Mouse (Mus musculus) MEL (cell line): Measurements from ENCODE around the gene Wdr70. TPM values are rescaled to one million over a fixed set of nuclear protein-coding genes. Genes with fewer than 3 reads are reported as not detected.

Experiments used
- DNase-seq: peaks from one replicate; pipeline ENCODE4 v3.0.0; 2011; ENCODE audit warnings: low read depth, low spot score
- H3K27ac ChIP-seq: 2 replicates; pipeline ENCODE4 v1.5.1; 2012; ENCODE audit warnings: low read depth, mild to moderate bottlenecking, control low read depth, low read length, moderate library complexity; ENCODE audit not compliant: control insufficient read depth
- H3K27me3 ChIP-seq, 2 experiments: fragments of 150-350 bp in 1 of 2; sonication (generic) in 1 of 2; 2 replicates each; pipeline ENCODE4 v1.6.1; 2012; ENCODE audit warnings: low read length in 2 of 2, mild to moderate bottlenecking in 2 of 2, improper control_type of control experiment in 1 of 2, moderate library complexity in 1 of 2; ENCODE audit not compliant: insufficient read depth in 2 of 2, control insufficient read depth in 1 of 2
- H3K36me3 ChIP-seq, 2 experiments: 2 replicates each; pipeline ENCODE4 v1.6.1; 2012 to 2014; ENCODE audit warnings: low read length in 2 of 2, improper control_type of control experiment in 1 of 2, inconsistent platforms in 1 of 2, mild to moderate bottlenecking in 1 of 2; ENCODE audit not compliant: insufficient read depth in 2 of 2, control insufficient read depth in 1 of 2
- H3K4me1 ChIP-seq, 2 experiments: fragments of 150-350 bp in 1 of 2; sonication (generic) in 1 of 2; 2 replicates each; pipeline ENCODE4 v1.6.1; 2012; ENCODE audit warnings: low read length in 2 of 2, improper control_type of control experiment in 1 of 2, mild to moderate bottlenecking in 1 of 2; ENCODE audit not compliant: insufficient read depth in 2 of 2, control insufficient read depth in 1 of 2
- H3K4me3 ChIP-seq, 2 experiments: fragments of 150-350 bp in 1 of 2; sonication (generic) in 1 of 2; 2 replicates each; pipeline ENCODE4 v1.5.1; 2012; ENCODE audit warnings: low read depth in 2 of 2, low read length in 2 of 2, mild to moderate bottlenecking in 2 of 2, moderate library complexity in 2 of 2, control low read depth in 1 of 2, improper control_type of control experiment in 1 of 2; ENCODE audit not compliant: control insufficient read depth in 1 of 2, insufficient read depth in 1 of 2
- H3K79me2 ChIP-seq: 2 replicates; pipeline ENCODE4 v1.6.1; 2012; ENCODE audit warnings: mild to moderate bottlenecking, low read length, moderate library complexity; ENCODE audit not compliant: control insufficient read depth, poor library complexity, insufficient read depth
- H3K9ac ChIP-seq: 2 replicates; pipeline ENCODE4 v1.6.1; 2012; ENCODE audit warnings: low read depth, mild to moderate bottlenecking, control low read depth, low read length, moderate library complexity; ENCODE audit not compliant: control insufficient read depth, poor library complexity, severe bottlenecking
- H3K9me3 ChIP-seq: fragments of 150-350 bp; sonication (generic); replicated peaks from 2 replicates; pipeline ENCODE4 v1.6.1; 2012; ENCODE audit warnings: mild to moderate bottlenecking, low read length, improper control_type of control experiment, moderate library complexity; ENCODE audit not compliant: insufficient read depth
- BHLHE40 ChIP-seq: IDR thresholded peaks from 2 replicates; pipeline ENCODE4 v1.6.1; 2012; ENCODE audit warnings: low read depth, mild to moderate bottlenecking, inconsistent platforms, low read length, improper control_type of control experiment, borderline replicate concordance
- CHD1 ChIP-seq: IDR thresholded peaks from 2 replicates; pipeline ENCODE4 v1.6.1; 2012; ENCODE audit warnings: low read depth, mild to moderate bottlenecking, inconsistent platforms, low read length, improper control_type of control experiment
- CHD2 ChIP-seq: IDR thresholded peaks from 2 replicates; pipeline ENCODE4 v1.6.1; 2011; ENCODE audit warnings: low read length, improper control_type of control experiment
- CTCF ChIP-seq, 3 experiments: IDR thresholded peaks in 2 of 3; conservative IDR thresholded peaks in 1 of 3; 2 replicates each; pipeline ENCODE4 v1.5.1; 2011 to 2012; ENCODE audit warnings: low read length in 3 of 3, low read depth in 2 of 3, mild to moderate bottlenecking in 2 of 3, improper control_type of control experiment in 1 of 3, inconsistent platforms in 1 of 3, mixed read lengths in 1 of 3, moderate library complexity in 1 of 3; ENCODE audit not compliant: control insufficient read depth in 1 of 3, insufficient read depth in 1 of 3, poor library complexity in 1 of 3, severe bottlenecking in 1 of 3
- EP300 ChIP-seq, 2 experiments: IDR thresholded peaks; 2 replicates each; pipeline ENCODE4 v1.6.1; 2011; ENCODE audit warnings: improper control_type of control experiment in 2 of 2, low read length in 2 of 2, low read depth in 1 of 2, mild to moderate bottlenecking in 1 of 2
- GATA1 ChIP-seq: IDR thresholded peaks from 2 replicates; pipeline ENCODE4 v1.6.1; 2011; ENCODE audit warnings: low read depth, low read length, improper control_type of control experiment
- HCFC1 ChIP-seq: IDR thresholded peaks from 2 replicates; pipeline ENCODE4 v1.6.1; 2012; ENCODE audit warnings: low read depth, mild to moderate bottlenecking, inconsistent platforms, low read length, improper control_type of control experiment, moderate library complexity
- MAFK ChIP-seq: IDR thresholded peaks from 2 replicates; pipeline ENCODE4 v1.6.1; 2011; ENCODE audit warnings: low read depth, mild to moderate bottlenecking, low read length, improper control_type of control experiment, borderline replicate concordance
- MXI1 ChIP-seq: IDR thresholded peaks from 2 replicates; pipeline ENCODE4 v1.6.1; 2011; ENCODE audit warnings: mild to moderate bottlenecking, low read depth, low read length, improper control_type of control experiment
- MYB ChIP-seq: IDR thresholded peaks from 2 replicates; pipeline ENCODE4 v1.6.1; 2011; ENCODE audit warnings: mild to moderate bottlenecking, low read depth, low read length, improper control_type of control experiment
- MYC ChIP-seq: IDR thresholded peaks from 2 replicates; pipeline ENCODE4 v1.6.1; 2011; ENCODE audit warnings: low read depth, mild to moderate bottlenecking, low read length, improper control_type of control experiment, moderate library complexity
- POLR2AphosphoS2 ChIP-seq: IDR thresholded peaks from 2 replicates; pipeline ENCODE4 v1.6.1; 2011; ENCODE audit warnings: low read length, improper control_type of control experiment
- POLR2AphosphoS5 ChIP-seq: IDR thresholded peaks from 2 replicates; pipeline ENCODE4 v1.6.1; 2012; ENCODE audit warnings: low read depth, borderline replicate concordance, mild to moderate bottlenecking, inconsistent platforms, low read length, moderate library complexity, mixed read lengths
- RAD21 ChIP-seq: IDR thresholded peaks from 2 replicates; pipeline ENCODE4 v1.6.1; 2011; ENCODE audit warnings: mild to moderate bottlenecking, low read depth, low read length, improper control_type of control experiment
- RCOR1 ChIP-seq: IDR thresholded peaks from 2 replicates; pipeline ENCODE4 v1.6.1; 2012; ENCODE audit warnings: low read depth, mild to moderate bottlenecking, inconsistent platforms, low read length, improper control_type of control experiment
- TAL1 ChIP-seq: IDR thresholded peaks from 2 replicates; pipeline ENCODE4 v1.6.1; 2012; ENCODE audit warnings: mild to moderate bottlenecking, inconsistent platforms, low read length, moderate library complexity, mixed read lengths
- TBP ChIP-seq: IDR thresholded peaks from 2 replicates; pipeline ENCODE4 v1.8.0; 2011; ENCODE audit warnings: low read depth, low read length, improper control_type of control experiment
- UBTF ChIP-seq: IDR thresholded peaks from 2 replicates; pipeline ENCODE4 v1.6.1; 2012; ENCODE audit warnings: low read depth, mild to moderate bottlenecking, inconsistent platforms, low read length, improper control_type of control experiment, moderate library complexity, borderline replicate concordance; ENCODE audit not compliant: insufficient read depth
- USF1 ChIP-seq: IDR thresholded peaks from 2 replicates; pipeline ENCODE4 v1.6.1; 2014; ENCODE audit warnings: low read depth, mild to moderate bottlenecking, inconsistent platforms, low read length, improper control_type of control experiment, moderate library complexity
- ZC3H11A ChIP-seq: IDR thresholded peaks from 2 replicates; pipeline ENCODE4 v1.6.1; 2012; ENCODE audit warnings: low read depth, mild to moderate bottlenecking, inconsistent platforms, low read length, improper control_type of control experiment
- ZNF384 ChIP-seq: IDR thresholded peaks from 2 replicates; pipeline ENCODE4 v1.6.1; 2012; ENCODE audit warnings: low read depth, mild to moderate bottlenecking, inconsistent platforms, low read length, improper control_type of control experiment
- polyA plus RNA-seq, 2 experiments: library from polyadenylated mRNA; stranded (reverse) in 1 of 2; unstranded in 1 of 2; fragments of >175 nt in 1 of 2; fragments of >200 nt in 1 of 2; gene quantifications; 2 replicates each; pipeline versions ENCODE4 v1.2.1 to v1.2.4; 2012; ENCODE audit warnings: low replicate concordance in 2 of 2, low read depth in 1 of 2; ENCODE audit not compliant: insufficient read length in 2 of 2, insufficient read depth in 1 of 2, missing spikeins in 1 of 2
- total RNA-seq: library from RNA; depleted of rRNA; stranded (reverse); fragments of 300-350 nt; gene quantifications from 2 replicates; pipeline ENCODE4 v1.2.3, GENCODE M21; 2012

The Wdr70 gene
- total and polyA plus RNA-seq, 3 experiments, result 40.7 to 48.8 TPM; not detected in 1

DNA sequence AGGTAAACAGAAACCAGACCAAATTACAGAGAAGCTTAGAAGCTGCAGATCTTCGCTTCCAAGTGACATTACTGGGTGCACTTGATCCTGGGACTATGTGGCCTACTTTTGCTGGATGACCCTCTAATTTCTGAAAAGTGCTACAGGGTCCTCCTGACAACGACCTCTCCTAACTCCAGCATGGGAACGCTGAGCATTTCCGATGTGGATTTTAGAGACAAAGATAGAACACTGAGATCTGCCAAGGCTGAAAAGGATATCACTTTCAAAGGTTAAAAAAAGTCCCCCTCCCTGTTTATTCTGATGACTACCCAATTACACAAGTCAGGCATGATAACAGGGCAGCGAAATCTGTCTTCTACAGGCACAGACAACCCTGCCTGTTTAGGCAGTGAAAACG, 105.3 kb downstream of the Wdr70 start:
- H3K36me3 ChIP-seq, result peaks cover 0 to 19% of the 10 kb centered on the region in 2 experiments; a peak in 2 of 4 replicates
- TF ChIP-seq CHD1, result no peak
- TF ChIP-seq HCFC1, result no peak
- no peak for TF ChIP-seq TBP
- TF ChIP-seq ZNF384, result no peak
- TF ChIP-seq POLR2AphosphoS5, result no peak
- TF ChIP-seq MXI1, result no peak
- no peak for TF ChIP-seq MAFK
- no peak for TF ChIP-seq USF1
- TF ChIP-seq RAD21, result no peak
- no peak for TF ChIP-seq CTCF (IDR thresholded peaks at IDR 0.05 in 2 of 3, conservative IDR thresholded peaks at IDR 0.05 in 1 of 3; ENCODE audit: control insufficient read depth in 1 of 3, insufficient read depth in 1 of 3, low read depth in 2 of 3, low read length in 3 of 3, poor library complexity in 1 of 3, severe bottlenecking in 1 of 3)
- TF ChIP-seq GATA1, result no peak
- no peak for TF ChIP-seq MYC
- no peak for TF ChIP-seq TAL1
- no peak overlapping the region for H3K4me3 ChIP-seq
- H3K79me2 ChIP-seq, result no peaks in the 10 kb centered on the region
- no peak overlapping the region for H3K27ac ChIP-seq
- H3K9me3 ChIP-seq, result no peaks in the 10 kb centered on the region
- H3K9ac ChIP-seq, result no peak overlapping the region
- H3K27me3 ChIP-seq, result no peaks in the 10 kb centered on the region
- no peak for DNase-seq
- peaks cover 7 to 14% of the 10 kb centered on the region in 2 experiments; a peak in 3 of 4 replicates for H3K4me1 ChIP-seq

DNA sequence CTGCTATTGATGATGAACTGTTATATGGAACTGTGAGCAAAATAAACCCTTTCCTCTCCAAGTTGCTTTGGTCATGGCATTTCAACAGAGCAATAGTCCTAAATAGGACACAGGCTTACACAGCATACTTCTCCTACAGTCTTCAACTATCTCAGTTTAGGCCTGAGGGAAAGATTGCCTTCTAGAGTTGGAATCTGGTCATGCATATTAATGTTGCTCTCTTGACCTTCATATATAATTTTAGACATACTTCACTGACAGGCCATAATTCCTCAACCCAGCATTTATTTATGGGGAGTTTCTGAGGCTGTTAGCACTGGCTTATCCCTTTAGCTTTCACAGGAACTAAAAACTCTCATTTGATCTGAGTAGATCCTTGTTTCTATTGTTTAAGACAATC, 108.9 kb downstream of the Wdr70 start:
- H3K36me3 ChIP-seq, result no peaks in the 10 kb centered on the region
- no peak overlapping the region for H3K27ac ChIP-seq
- TF ChIP-seq RCOR1, result no peak
- TF ChIP-seq UBTF, result no peak
- no peak for TF ChIP-seq MYB
- TF ChIP-seq ZNF384, result no peak
- no peak for TF ChIP-seq BHLHE40
- no peak for TF ChIP-seq TBP
- TF ChIP-seq USF1, result no peak
- no peak for TF ChIP-seq MYC
- no peak for TF ChIP-seq GATA1
- no peak for TF ChIP-seq CTCF (IDR thresholded peaks at IDR 0.05 in 2 of 3, conservative IDR thresholded peaks at IDR 0.05 in 1 of 3; ENCODE audit: control insufficient read depth in 1 of 3, insufficient read depth in 1 of 3, low read depth in 2 of 3, low read length in 3 of 3, poor library complexity in 1 of 3, severe bottlenecking in 1 of 3)
- TF ChIP-seq EP300 (IDR thresholded peaks at IDR 0.05; ENCODE audit: low read depth in 1 of 2, low read length in 2 of 2), result no peak
- TF ChIP-seq ZC3H11A, result no peak
- TF ChIP-seq POLR2AphosphoS2, result no peak
- no peak for TF ChIP-seq CHD2
- TF ChIP-seq, all 39 proteins: peak for 0
- no peaks in the 10 kb centered on the region for H3K4me1 ChIP-seq
- no peaks in the 10 kb centered on the region for H3K79me2 ChIP-seq
- no peak overlapping the region for H3K9ac ChIP-seq
- no peaks in the 10 kb centered on the region for H3K9me3 ChIP-seq
- DNase-seq, result no peak
- no peaks in the 10 kb centered on the region for H3K27me3 ChIP-seq
- H3K4me3 ChIP-seq, result no peak overlapping the region
